Mouse (Mus musculus) adrenal gland, postnatal 0 days (tissue): Measurements from ENCODE around the gene AW146154. TPM values are rescaled to one million over a fixed set of nuclear protein-coding genes. Genes with fewer than 3 reads are reported as not detected.

Source experiments
- polyA plus RNA-seq: library from polyadenylated mRNA; unstranded; fragments of >200 nt; fragmentation: Nextera tagmentation; extraction: Ambion mirVana; gene quantifications from 2 replicates; pipeline ENCODE4 v1.2.1, GENCODE M21; 2015

The AW146154 gene
- 5.5 and 7.1 TPM in 2 replicates for polyA plus RNA-seq

DNA sequence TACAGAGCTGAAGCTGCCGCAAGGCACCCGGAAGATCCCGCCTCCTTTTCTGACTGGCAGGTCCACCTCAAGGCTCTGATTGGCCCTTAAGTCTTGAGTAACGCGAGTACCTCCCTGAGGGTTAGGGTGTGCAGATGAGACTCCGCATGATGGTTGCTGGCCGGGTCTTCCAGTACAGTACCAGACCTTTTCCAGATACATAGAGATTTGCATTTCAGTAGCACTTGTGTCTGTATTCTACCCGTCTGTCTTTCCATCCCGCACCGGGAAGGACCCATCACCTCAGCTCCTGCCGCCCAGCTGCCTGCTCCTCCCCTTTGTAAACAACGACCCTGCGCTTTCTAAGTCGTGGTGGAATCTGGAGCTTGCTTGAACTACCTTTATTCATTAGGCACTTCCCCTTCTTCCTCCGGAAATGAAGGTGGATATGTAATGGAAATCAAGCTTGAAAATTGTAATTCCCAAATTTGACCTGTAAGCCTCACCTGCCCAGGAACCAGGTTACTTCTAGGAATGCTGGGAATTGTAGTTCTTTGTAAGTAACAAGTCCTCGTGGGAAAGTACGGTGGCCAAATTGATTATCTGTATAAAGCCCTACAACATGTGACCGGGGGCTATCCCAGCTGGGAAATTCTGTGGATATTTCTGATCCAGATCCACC, at the start of gene AW146154, which contains the start of gene Gm20449:
TSS of gene AW146154 (minus strand) at position 502 of the 661 bp plus-strand sequence.
TSS of gene Gm20449 (minus strand) at position 29 of the 661 bp plus-strand sequence.

DNA sequence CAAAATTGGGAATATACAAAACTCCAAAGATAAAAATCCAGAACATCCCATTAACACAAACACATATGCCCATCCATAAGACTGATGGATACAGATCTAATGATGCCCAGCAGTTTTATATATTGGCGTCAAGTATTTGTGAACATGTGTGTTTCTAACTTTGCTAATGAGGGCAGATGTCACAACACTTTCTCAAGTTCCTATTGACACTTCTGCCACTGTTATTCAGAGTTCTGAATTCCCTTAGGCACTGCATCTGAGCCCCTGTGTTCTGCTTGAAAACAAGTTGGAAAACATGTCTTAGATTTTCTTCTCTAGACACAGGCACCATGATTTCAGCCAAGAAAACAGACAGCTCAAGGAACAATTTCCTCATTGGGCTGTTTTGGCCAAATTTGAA, 51.1 kb downstream of the AW146154 start, which contains the start of gene Vmn2r57:
TSS of gene Vmn2r57 (minus strand) at position 101 of the 400 bp plus-strand sequence.

Other genes with a start within 250 kb of the AW146154 start
- 13.6 and 15.7 TPM in 2 replicates for gene AI987944, start 106.5 kb downstream of the AW146154 start, polyA plus RNA-seq
- 0.11 and 0.14 TPM in 2 replicates for gene Vmn2r57, start 51.2 kb downstream of the AW146154 start, polyA plus RNA-seq
- gene Gm20449, start 473 bp downstream of the AW146154 start, polyA plus RNA-seq, result 0.03 TPM in 1 of 2 replicates, not detected in the other
- gene Gm6871, start 73.8 kb upstream of the AW146154 start, polyA plus RNA-seq, result not detected in 2 replicates
- 6.7 and 8.6 TPM in 2 replicates for gene 2610021A01Rik, start 99.3 kb upstream of the AW146154 start, polyA plus RNA-seq
- 10.9 and 18.7 TPM in 2 replicates for gene Zfp788, start 133.3 kb upstream of the AW146154 start, polyA plus RNA-seq